Mouse (Mus musculus) CD4-positive naive resting alpha-beta T cell, adult 57 days (primary cell): ENCODE data around the gene Zfp287. TPM values are rescaled to one million over a fixed set of nuclear protein-coding genes. Genes with fewer than 3 reads are reported as not detected.

ENCODE experiments used
- total RNA-seq: library from RNA; stranded (reverse); gene quantifications from one replicate; pipeline ENCODE4 v1.2.4, GENCODE M21; 2023

Gene Zfp287
- 14.8 TPM for total RNA-seq

DNA sequence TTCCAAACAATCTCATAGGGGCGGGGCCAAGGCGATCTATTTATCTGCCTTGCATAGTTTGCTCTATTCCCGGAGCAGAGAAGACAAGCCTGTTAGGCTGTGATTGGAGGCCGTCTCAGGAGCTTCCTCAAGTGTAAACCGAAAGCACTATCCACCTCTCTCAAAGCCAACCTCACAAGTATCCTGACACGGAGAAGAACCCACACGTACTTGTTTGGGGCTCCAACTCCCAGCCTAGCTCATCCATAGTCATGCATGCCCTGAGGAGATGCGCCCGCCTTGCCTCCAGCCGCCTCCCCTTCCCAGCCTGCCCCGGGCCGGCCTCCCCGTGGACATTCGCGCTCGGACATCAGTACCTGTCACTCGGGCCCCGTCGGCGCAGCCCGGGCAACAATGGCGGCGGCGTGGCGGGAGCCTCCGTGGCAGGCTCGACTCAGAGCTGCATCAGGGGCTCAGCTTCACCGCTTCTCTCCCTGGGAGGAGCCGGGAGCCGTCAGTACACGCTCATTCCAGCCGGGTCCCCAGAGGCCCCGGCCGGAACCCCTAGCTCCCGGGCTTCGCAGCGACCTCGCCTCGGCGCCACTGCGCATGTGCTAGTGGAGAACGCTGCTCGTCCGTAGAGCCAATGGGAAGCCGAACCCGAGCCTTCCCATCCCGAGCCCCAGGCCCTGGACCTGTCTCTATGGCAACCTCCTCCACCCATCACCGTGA lies at the start of gene Zfp287:
TSS of gene Zfp287 (minus strand) at position 595 of the 711 bp plus-strand sequence.

DNA sequence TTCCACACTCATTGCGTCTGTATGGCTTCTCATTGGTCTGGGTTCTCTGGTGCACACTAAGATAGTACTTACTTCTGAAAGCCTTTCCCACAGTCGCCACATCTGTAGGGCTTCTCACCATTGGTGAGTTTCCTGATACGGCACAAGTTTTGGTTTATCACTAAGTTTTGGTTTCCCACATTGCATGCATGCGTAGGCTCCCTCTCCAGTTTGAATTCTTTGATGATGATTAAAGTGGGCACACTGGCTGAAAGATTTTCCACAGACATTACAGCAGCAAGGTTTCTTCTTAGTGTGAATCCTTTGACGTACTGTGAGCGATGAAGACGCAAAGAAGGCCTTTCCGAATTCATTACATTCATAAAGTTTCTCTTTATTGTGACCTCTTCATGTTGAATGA lies 21.1 kb upstream of the Zfp287 start, which contains the start of gene Gm10428:
TSS of gene Gm10428 (plus strand) at position 321 of the 400 bp plus-strand sequence.

Other genes starting within 250 kb of the Zfp287 start
- 3.3 TPM for gene Cenpv, start 192.6 kb downstream of the Zfp287 start, total RNA-seq
- 1,441 TPM for gene Ubb, start 180.7 kb downstream of the Zfp287 start, total RNA-seq
- 45.6 TPM for gene Trpv2, start 157.4 kb downstream of the Zfp287 start, total RNA-seq
- gene Lrrc75a, start 83.4 kb downstream of the Zfp287 start, total RNA-seq, result 0.56 TPM
- 29.8 TPM for gene Mmgt2, start 83.2 kb downstream of the Zfp287 start, total RNA-seq
- not detected for gene Gm10428, start 21.2 kb upstream of the Zfp287 start, total RNA-seq
- gene Zfp286, start 57.6 kb upstream of the Zfp287 start, total RNA-seq, result 4.2 TPM
- gene Trim16, start 88.3 kb upstream of the Zfp287 start, total RNA-seq, result 1.1 TPM
- gene Fbxw10, start 115.2 kb upstream of the Zfp287 start, total RNA-seq, result 6.1 TPM
- 13.8 TPM for gene Tvp23b, start 147.6 kb upstream of the Zfp287 start, total RNA-seq
- gene Cdrt4, start 219.3 kb upstream of the Zfp287 start, total RNA-seq, result not detected